Mouse (Mus musculus): Measurements from ENCODE around the gene Asl. TPM values are rescaled to one million over a fixed set of nuclear protein-coding genes. Genes with fewer than 3 reads are reported as not detected.
A peak's percentile ranks its signal among the peaks of the same experiment; 100 is the strongest.
"Not testable (repeated sequence)": the region's sequence is repeated elsewhere in the genome, so short reads cannot be mapped to it uniquely, and the experiment has no call there.

Asl gene
- polyA plus RNA-seq, 1 experiment from 2014 or later: 32.6 TPM

DNA sequence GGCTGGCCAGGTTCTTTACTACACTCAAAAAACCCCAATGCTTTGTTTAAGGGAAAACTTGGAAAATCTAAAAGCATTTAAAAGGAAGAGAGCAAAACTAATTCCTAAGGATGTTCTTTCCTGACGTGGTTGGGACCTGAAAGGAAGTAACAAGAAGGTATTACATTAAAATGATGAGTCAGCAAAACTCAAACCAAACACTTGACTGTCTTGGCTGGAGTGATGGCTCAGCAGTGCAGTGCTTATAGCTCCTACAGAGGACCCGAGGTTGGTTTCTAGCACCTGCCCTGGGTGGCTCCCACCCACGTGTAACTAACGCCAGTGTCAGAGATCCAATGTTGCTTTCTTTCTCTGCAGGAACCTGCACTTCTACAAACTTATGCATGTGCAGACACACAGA is 12.2 kb upstream of the Asl start:
- Histone ChIP-seq H3K27me3 (ENCODE audit: control insufficient read depth, insufficient read depth, low read length) (no peaks in the 10 kb centered on the region), H3K4me3 (replicated peaks; ENCODE audit: low read depth, low read length) (no peak overlapping the region), H3K27ac (replicated peaks; ENCODE audit: low read depth, low read length) (no peak overlapping the region), H3K9ac (replicated peaks; ENCODE audit: low read length) (no peak overlapping the region), H3K4me2 (ENCODE audit: low read length) (no peak overlapping the region), H3K9me3 (ENCODE audit: control insufficient read depth, low read length) (no peaks in the 10 kb centered on the region), H3K36me3 (ENCODE audit: control insufficient read depth, insufficient read depth, low read length) (peaks cover 63% of the 10 kb centered on the region), H3K4me1 (ENCODE audit: control insufficient read depth, insufficient read depth, low read length) (no peaks in the 10 kb centered on the region)
- DNase-seq: no peak
- WGBS: 90% methylated on average over 4 of the region's 4 CpGs
- no peak for ATAC-seq (ENCODE audit: low FRiP score, low TSS enrichment)

DNA sequence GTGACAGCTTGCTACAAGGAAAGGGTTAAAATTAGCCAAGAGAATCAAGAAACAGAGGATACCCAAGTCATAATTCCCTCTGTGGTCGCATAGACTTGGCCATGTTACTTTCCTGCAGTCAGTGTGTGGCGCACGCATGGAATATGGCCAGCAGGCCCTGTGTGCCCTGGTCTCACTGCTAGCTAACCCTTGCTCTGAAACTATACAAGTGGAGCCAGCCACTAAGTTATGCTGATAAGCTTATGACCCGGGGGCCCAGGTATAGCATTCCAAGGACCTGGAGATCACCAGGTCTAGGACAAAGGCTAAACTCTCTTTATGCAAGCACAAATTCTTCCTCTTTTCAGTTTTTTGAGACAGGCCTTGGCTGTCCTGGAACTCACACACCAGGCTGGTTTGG is 11.8 kb upstream of the Asl start:
- H3K4me1 ChIP-seq (ENCODE audit: control insufficient read depth, insufficient read depth, low read length): no peaks in the 10 kb centered on the region
- no peaks in the 10 kb centered on the region for H3K9me3 ChIP-seq (ENCODE audit: control insufficient read depth, low read length)
- DNase-seq: no peak
- H3K36me3 ChIP-seq (ENCODE audit: control insufficient read depth, insufficient read depth, low read length): peaks cover 63% of the 10 kb centered on the region
- ATAC-seq (ENCODE audit: low FRiP score, low TSS enrichment): no peak
- no peak overlapping the region for H3K27ac ChIP-seq (replicated peaks; ENCODE audit: low read depth, low read length)
- no peak overlapping the region for H3K9ac ChIP-seq (replicated peaks; ENCODE audit: low read length)
- H3K27me3 ChIP-seq (ENCODE audit: control insufficient read depth, insufficient read depth, low read length): no peaks in the 10 kb centered on the region
- no peak overlapping the region for H3K4me3 ChIP-seq (replicated peaks; ENCODE audit: low read depth, low read length)
- 91% methylated on average over 4 of the region's 4 CpGs for WGBS
- no peak overlapping the region for H3K4me2 ChIP-seq (ENCODE audit: low read length)

DNA sequence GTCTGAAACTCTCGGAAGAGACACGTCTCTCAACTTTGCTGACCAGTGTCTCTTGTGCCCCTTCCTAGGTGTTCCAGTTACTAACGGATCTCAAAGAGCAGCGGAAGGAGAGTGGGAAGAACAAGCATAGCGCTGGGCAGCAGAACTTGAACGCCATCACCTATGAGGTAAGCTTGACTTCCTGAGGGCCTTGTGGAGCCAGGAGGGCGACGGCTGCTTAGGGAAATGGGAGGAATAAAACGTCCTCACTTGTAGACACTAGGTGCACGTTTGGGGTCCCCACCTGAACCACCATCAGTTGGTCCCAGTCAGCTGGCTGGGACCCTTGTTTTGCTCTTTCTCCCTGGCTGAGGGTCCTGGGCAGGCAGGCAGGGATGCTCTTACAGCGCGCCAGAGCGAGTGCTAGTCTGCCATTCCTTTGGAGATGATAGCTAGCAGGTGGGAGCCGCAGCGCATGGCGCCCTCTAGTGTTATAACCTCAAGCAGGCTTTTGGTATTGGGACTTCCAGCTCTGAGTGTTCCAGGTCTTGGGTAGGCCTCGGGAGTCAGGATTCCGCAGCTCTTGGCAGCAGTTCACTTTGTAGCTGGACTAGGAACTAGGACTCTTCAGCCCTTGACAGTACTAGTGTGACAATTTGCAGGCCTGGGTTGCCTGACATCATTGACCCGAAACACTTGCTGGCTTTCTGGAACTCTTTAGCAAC is 8.9 kb upstream of the Asl start:
- H3K4me2 ChIP-seq (ENCODE audit: low read length): no peak overlapping the region
- WGBS: 67% methylated on average over 19 of the region's 19 CpGs
- H3K36me3 ChIP-seq (ENCODE audit: control insufficient read depth, insufficient read depth, low read length): peaks cover 53% of the 10 kb centered on the region

DNA sequence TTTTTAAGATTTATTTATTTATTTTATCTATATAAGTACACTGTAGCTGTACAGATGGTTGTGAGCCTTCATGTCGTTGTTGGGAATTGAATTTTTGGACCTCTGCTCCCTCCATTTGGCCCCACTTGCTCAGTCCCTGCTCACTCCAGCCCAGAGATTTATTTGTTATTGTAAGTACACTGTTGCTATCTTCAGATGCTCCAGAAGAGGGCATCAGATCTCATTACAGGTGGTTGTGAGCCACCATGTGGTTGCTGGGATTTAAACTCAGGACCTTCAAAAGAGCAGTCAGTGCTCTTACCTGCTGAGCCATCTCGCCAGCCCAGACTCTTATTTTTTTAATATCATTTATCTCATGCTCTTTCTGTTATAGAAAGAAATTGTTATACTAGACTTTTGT is 7.3 kb upstream of the Asl start:
- H3K4me2 ChIP-seq (ENCODE audit: low read length): not testable (repeated sequence)
- peaks cover 38% of the 10 kb centered on the region for H3K36me3 ChIP-seq (ENCODE audit: control insufficient read depth, insufficient read depth, low read length)
- WGBS: 62% methylated on average over 2 of the region's 2 CpGs

More for the DNA sequence above, 8.9 kb upstream of the Asl start:
- Histone ChIP-seq H3K9ac (replicated peaks; ENCODE audit: low read length) (no peak overlapping the region), H3K4me3 (replicated peaks; ENCODE audit: low read depth, low read length) (no peak overlapping the region), H3K4me1 (ENCODE audit: control insufficient read depth, insufficient read depth, low read length) (no peaks in the 10 kb centered on the region), H3K27me3 (ENCODE audit: control insufficient read depth, insufficient read depth, low read length) (no peaks in the 10 kb centered on the region), H3K9me3 (ENCODE audit: control insufficient read depth, low read length) (no peaks in the 10 kb centered on the region), H3K27ac (replicated peaks; ENCODE audit: low read depth, low read length) (no peak overlapping the region)
- DNase-seq (peak; percentile 80), ATAC-seq (ENCODE audit: low FRiP score, low TSS enrichment) (no peak)

DNA sequence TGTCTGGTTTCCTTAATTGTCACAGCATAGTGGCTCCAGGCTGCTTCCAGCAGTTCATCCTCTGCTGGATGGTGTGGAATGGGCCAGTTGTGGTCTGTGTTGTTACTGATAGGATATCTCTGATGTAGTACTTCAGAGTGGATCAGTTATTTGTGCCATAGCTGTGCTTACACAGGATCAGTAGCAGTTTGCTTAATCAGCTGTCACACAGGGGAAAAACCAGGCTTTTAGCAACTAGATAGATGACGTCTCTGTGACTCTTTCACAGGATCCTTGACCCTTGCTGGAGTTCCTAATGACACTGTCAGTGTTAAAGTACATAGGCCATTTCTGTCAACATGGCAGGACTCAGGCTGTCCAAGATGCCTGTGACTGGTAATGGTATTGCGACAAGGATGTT is 4.8 kb upstream of the Asl start:
- Histone ChIP-seq H3K4me2 (ENCODE audit: low read length) (no peak overlapping the region), H3K9ac (replicated peaks; ENCODE audit: low read length) (no peak overlapping the region), H3K27ac (replicated peaks; ENCODE audit: low read depth, low read length) (no peak overlapping the region), H3K36me3 (ENCODE audit: control insufficient read depth, insufficient read depth, low read length) (peaks cover 21% of the 10 kb centered on the region), H3K4me3 (replicated peaks; ENCODE audit: low read depth, low read length) (no peak overlapping the region), H3K27me3 (ENCODE audit: control insufficient read depth, insufficient read depth, low read length) (no peaks in the 10 kb centered on the region), H3K9me3 (ENCODE audit: control insufficient read depth, low read length) (no peaks in the 10 kb centered on the region), H3K4me1 (ENCODE audit: control insufficient read depth, insufficient read depth, low read length) (peaks cover 9% of the 10 kb centered on the region; the same call in 1 of the 2 replicates)
- no peak for DNase-seq
- no peak for ATAC-seq (ENCODE audit: low FRiP score, low TSS enrichment)
- 89% methylated on average over 2 of the region's 2 CpGs for WGBS

More for the DNA sequence above, 7.3 kb upstream of the Asl start:
- H3K27ac ChIP-seq (replicated peaks; ENCODE audit: low read depth, low read length); H3K9ac ChIP-seq (replicated peaks; ENCODE audit: low read length); H3K4me1 ChIP-seq (ENCODE audit: control insufficient read depth, insufficient read depth, low read length); H3K4me3 ChIP-seq (replicated peaks; ENCODE audit: low read depth, low read length); ATAC-seq (ENCODE audit: low FRiP score, low TSS enrichment); DNase-seq; H3K9me3 ChIP-seq (ENCODE audit: control insufficient read depth, low read length); H3K27me3 ChIP-seq (ENCODE audit: control insufficient read depth, insufficient read depth, low read length): not testable (repeated sequence)

DNA sequence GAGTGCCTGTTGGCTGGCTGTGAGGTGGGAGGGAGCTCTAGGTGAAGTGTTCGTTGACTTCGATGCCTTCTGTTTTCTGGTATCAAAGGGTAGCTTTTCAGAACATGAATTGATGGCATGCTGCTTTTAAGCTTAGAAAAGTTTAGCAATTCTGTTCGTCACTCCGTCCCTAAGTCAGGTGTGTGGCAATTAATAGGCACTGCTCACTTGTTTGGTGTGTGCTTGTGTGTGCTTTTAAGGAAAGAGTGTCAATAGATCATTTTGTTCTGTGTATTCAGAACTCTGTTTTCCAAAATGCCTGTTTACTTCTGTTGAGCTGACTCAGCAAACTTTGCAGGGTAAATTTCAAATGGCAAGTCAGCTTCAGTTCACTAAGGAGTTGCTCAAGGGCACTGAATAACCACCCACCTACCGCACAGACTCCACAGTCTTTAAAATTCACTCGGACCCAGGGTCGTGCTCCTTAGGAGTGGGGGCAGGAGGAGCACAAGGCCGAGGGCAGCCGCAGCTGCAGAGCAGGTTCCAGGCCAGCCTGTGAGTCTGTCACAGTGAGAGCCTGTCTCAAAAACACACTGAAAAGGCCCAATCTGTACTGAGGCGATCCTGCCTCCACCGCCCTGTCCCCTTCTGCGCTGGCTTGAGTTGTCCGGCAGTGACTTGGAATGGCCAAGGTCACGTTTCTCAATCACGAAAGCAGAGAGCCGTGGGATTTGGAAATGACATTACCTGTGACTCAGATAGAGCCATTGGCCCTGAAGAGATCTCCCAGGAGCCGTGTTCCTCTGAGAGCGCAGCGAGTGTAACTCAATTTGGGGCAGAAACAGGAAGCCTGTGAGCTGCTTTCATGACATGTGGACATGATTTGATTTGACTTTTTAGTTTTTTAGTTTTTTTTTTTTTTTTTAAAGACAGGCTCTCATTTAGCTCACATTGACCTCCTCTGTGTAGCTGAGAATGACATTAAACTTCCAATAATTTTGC is 2.7 kb upstream of the Asl start:
- H3K4me3 ChIP-seq (replicated peaks; ENCODE audit: low read depth, low read length): no peak overlapping the region
- DNase-seq (no peak), ATAC-seq (ENCODE audit: low FRiP score, low TSS enrichment) (no peak)
- H3K27me3 ChIP-seq (ENCODE audit: control insufficient read depth, insufficient read depth, low read length): no peaks in the 10 kb centered on the region
- 92% methylated on average over 19 of the region's 19 CpGs for WGBS
- no peak overlapping the region for H3K27ac ChIP-seq (replicated peaks; ENCODE audit: low read depth, low read length)
- H3K4me2 ChIP-seq (ENCODE audit: low read length): no peak overlapping the region
- H3K9ac ChIP-seq (replicated peaks; ENCODE audit: low read length): no peak overlapping the region
- peaks cover 9% of the 10 kb centered on the region; the same call in 1 of the 2 replicates for H3K4me1 ChIP-seq (ENCODE audit: control insufficient read depth, insufficient read depth, low read length)
- no peaks in the 10 kb centered on the region for H3K9me3 ChIP-seq (ENCODE audit: control insufficient read depth, low read length)
- peaks cover 8% of the 10 kb centered on the region for H3K36me3 ChIP-seq (ENCODE audit: control insufficient read depth, insufficient read depth, low read length)

DNA sequence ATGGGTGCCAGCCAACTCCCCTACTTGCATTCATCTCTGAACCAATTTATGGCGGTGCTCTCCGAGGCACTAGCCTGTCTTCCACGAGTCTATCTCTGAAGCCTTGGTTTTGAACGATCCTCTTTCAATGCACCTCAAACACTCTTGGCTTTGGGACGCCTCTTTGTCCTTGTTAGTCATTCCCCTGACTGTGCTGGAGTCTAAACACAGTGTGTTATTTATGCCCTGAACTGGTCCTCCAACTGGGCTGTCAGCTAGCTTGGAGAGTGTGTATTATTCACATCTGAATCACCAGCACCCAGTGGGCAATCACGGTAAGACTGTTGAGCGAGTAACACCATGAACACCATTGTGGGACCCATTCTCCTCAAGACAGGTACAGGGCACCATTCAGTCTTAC is 1.4 kb downstream of the Asl start:
- Histone ChIP-seq H3K4me3 (replicated peaks; ENCODE audit: low read depth, low read length) (no peak overlapping the region), H3K4me1 (ENCODE audit: control insufficient read depth, insufficient read depth, low read length) (peaks cover 12% of the 10 kb centered on the region; the same call in 1 of the 2 replicates), H3K36me3 (ENCODE audit: control insufficient read depth, insufficient read depth, low read length) (no peaks in the 10 kb centered on the region), H3K9me3 (ENCODE audit: control insufficient read depth, low read length) (no peaks in the 10 kb centered on the region), H3K27ac (replicated peaks; ENCODE audit: low read depth, low read length) (no peak overlapping the region), H3K27me3 (ENCODE audit: control insufficient read depth, insufficient read depth, low read length) (no peaks in the 10 kb centered on the region), H3K9ac (replicated peaks; ENCODE audit: low read length) (no peak overlapping the region), H3K4me2 (ENCODE audit: low read length) (no peak overlapping the region)
- WGBS: 83% methylated on average over 7 of the region's 7 CpGs
- ATAC-seq (ENCODE audit: low FRiP score, low TSS enrichment) (no peak), DNase-seq (no peak)

DNA sequence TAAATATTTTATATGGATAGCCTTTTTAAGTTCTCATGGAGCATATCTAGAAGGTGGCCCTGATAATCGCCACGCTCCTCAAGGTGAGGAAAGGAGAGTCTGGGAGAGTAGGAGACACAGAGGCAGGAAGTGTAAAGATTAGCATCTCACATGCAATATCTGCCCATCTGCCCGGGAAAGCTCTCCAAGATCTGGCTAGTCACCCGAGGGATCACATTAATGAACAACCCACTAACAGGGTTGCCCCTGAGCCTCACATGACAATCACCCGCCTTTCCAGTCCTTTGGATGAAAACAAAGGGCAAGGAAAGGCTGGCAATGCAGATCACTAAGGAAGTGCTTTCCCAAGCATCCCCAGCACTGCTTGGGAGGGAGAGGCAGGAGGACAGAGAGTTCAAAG is 1.9 kb downstream of the Asl start:
- H3K9ac ChIP-seq (replicated peaks; ENCODE audit: low read length): no peak overlapping the region
- H3K27ac ChIP-seq (replicated peaks; ENCODE audit: low read depth, low read length): no peak overlapping the region
- no peaks in the 10 kb centered on the region for H3K27me3 ChIP-seq (ENCODE audit: control insufficient read depth, insufficient read depth, low read length)
- 82% methylated on average over 5 of the region's 5 CpGs for WGBS
- no peak for ATAC-seq (ENCODE audit: low FRiP score, low TSS enrichment)
- no peaks in the 10 kb centered on the region for H3K9me3 ChIP-seq (ENCODE audit: control insufficient read depth, low read length)
- H3K4me2 ChIP-seq (ENCODE audit: low read length): no peak overlapping the region
- DNase-seq: no peak
- H3K4me1 ChIP-seq (ENCODE audit: control insufficient read depth, insufficient read depth, low read length): peaks cover 12% of the 10 kb centered on the region; the same call in 1 of the 2 replicates
- H3K4me3 ChIP-seq (replicated peaks; ENCODE audit: low read depth, low read length): no peak overlapping the region
- H3K36me3 ChIP-seq (ENCODE audit: control insufficient read depth, insufficient read depth, low read length): no peaks in the 10 kb centered on the region

Data from midbrain, embryonic 14.5 days (tissue).